Mouse (Mus musculus) heart, postnatal 36 days (tissue): ENCODE data around the gene Arsg. TPM values are rescaled to one million over a fixed set of nuclear protein-coding genes. Genes with fewer than 3 reads are reported as not detected.
"Not testable (repeated sequence)": the region's sequence is repeated elsewhere in the genome, so short reads cannot be mapped to it uniquely, and the experiment has no call there.

Source experiments
- DNase-seq, 2 experiments: peaks; one replicate each; pipeline ENCODE4 v3.0.0; 2021 to 2022
- intact Hi-C: fragments of 180-260 bp; cut with DNase I; formaldehyde crosslinking; loops from one replicate; pipeline ENCODE4 v1.15.1; 2025
- total RNA-seq, 2 experiments: library from RNA; stranded (reverse); gene quantifications; 2 replicates each; pipeline ENCODE4 v1.2.3; 2021

The Arsg gene
- total RNA-seq, 2 experiments from 2014 or later = 1.4 to 1.9 TPM

DNA sequence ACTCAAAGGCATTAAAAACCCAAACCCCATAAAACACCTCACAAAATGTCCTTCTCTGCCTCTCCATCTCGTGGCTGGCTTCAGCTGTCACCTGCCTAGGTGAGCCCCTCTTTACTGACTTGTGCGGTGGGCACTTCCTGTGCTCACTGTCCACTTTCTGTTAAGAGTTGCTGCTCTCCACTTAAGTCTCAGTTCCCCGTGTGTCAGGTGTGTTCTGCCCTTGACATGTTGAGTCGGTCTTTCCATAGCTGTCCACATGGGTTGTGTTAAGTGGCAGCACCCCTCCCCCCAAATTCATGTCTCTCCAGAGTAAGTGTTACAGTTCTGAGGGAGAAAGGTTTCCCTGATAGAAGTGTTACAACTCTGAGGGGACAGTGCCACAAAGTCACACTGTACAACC lies 18.7 kb downstream of the Arsg start:
- no peak for DNase-seq
- intact Hi-C loops = no loop called here

DNA sequence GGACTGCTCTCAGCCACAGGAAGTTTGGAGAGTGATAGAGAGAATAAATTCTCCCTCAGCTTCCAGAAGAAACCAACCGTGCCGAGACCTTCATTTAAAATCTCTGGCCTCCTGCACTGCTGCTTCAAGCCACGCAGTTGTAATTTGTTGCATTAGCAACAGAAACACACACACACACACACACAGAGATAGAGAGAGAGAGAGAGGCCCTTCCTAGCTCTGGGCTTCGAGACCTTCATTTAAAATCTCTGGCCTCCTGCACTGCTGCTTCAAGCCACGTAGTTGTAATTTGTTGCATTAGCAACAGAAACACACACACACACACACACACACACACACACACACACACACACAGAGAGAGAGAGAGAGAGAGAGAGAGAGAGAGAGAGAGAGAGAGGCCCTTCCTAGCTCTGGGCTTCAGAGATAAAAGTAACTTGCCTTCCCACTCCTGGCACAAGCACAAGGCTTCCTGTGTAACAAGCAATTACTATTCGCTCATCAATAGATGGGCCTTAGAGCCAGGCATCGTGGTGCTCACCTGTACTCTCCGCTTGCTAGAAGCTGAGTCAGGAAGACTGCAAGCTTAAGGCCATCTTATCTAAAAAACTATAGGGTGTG lies 19.8 kb downstream of the Arsg start:
- intact Hi-C loops, DNase-seq: not testable (repeated sequence)

DNA sequence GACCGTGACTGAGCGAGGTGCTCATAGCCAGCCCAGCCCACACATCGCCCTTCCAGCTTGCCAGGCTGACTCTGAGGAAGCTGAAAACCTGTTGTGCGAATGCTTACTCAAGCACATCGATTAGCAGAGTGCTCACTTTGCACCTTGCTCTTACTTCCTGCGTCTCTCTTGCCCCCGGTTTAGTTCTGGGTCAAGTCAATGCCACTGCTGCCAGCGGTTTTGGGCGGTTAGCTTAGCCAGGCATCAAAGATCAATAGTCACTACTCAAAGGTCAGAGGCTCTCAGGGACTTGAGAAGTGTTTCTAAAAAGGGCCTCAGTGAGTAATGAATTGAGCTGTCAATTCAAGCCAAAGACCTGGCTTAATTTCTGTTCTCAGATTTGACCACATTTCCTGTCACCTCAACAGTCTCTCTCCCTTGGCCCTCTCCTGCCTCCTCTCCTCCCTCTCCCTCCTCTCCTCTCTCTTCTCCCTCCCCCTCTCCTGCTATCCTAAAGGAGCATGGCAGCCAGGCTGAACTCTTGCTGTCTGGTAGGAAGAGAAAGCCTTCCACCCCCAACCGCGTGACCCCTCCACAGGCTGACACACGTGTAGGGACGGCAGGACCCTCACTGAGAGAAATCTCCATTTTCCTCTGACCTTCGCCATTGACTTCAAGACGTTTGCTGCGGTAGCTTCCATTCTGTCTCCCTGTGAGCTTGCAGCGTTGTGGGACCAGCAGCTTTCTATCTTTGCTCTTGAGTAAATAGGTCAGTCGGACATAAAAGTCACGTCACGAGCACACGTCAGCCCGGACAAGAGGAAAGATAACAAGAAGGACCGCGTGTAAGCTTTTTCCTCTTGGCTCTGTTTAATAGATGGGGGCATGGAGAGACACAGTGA lies 22.0 kb downstream of the Arsg start:
- DNase-seq = no peak

DNA sequence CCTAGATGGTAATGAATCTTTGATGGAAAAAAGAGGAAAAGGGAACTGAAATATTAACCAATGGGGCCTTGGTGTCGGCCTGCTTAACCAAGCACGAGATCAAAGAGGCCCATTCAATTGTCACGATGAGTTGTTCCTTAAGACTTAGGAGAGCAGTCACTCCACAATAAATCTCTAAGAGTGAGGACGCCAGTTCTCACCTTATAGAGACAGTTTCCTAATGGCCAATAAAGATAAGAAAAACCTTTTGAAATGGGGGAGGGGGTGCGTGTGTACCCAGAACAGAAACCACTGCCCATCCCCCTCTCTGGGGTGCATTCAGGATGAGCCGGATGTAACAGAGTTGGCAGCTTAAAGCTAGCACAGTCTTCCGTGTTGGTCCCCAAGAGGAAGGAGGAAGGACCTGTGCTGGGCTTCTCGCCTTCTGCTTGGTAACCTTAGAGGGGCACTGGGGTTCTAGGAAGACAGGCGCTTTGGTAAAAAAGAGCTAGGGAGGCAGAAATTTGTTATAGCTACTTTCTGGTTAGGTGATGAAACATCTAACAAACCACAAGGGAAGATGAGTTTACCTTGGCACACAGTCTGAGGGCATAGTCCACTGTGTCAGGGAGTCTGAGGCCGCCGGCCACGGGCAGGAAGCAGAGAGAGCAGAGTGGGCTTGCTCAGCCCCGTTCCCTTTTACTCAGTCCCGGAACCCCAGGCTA lies 22.7 kb downstream of the Arsg start:
- intact Hi-C loops = loop anchor here (2.0 to 5.0 kb wide), 2 partner anchors 21 to 61 kb away; no protein-coding TSS in a partner anchor
- no peak for DNase-seq

More for the DNA sequence above, 22.0 kb downstream of the Arsg start:
- intact Hi-C loops = loop anchor here (5.0 kb wide), 1 partner anchor 62 kb away; no protein-coding TSS in a partner anchor

DNA sequence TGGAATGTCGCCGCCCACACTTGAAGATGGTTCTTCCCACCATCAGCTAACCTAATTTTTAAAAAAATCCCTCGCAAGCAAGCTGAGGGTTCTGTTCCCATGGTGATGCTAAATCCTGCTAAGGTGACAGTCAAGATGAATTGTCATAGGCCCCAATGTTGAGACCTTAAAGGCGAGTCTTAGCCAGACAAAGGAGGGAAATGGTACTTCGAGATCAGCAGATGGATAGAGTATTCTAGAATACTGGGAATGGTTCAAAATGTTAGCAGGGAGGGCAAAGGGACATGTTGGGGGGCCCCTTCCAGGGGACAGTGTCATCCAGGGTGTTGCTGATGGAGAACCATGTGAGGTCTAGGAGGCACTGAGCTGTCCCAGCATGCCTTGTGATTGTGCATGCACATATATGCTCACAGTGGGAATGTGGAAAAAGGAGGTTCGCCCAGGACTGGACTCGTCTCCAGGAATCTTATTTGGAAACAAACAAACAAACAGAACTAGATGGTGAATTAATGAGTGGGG lies 23.4 kb downstream of the Arsg start:
- intact Hi-C loops = loop anchor here (2.0 to 5.0 kb wide), 2 partner anchors 22 to 61 kb away; no protein-coding TSS in a partner anchor

DNA sequence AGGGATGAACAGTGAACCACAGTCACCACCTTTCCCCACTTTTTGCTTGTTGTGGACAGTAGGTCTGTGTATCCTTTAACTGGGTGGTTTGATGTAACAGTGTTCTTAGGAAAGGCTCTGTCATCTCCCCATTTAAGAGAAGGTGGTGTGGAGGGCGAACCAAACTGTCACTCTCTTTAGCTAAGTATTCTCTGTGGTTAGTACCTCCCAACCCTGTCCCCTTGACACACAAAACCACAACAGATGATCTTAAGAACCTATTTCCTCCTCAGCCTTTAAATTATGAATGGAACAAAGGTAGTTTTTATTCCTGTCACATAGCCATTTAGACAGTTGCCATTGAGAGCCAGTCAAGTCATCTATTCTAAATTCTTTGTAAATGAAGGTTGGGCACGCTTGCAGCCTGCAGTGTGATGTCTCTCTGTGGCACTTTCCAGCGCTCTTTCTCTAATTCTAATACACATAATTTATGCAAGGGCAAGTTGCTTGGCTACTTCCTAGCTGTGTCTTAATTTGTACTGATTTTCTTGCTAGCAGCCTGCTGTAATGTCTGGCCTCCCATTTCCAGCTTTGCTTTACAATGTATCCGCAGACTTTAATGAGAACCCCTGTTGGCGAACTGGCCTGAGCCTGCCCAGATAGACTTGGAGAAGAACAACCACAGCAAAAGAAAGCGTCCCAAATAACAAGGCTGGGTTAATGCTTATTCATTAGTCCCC lies 24.0 kb downstream of the Arsg start:
- no peak for DNase-seq
- intact Hi-C loops = loop anchor here (2.0 to 5.0 kb wide), 2 partner anchors 22 to 60 kb away; no protein-coding TSS in a partner anchor

More for the DNA sequence above, 23.4 kb downstream of the Arsg start:
- DNase-seq = no peak

DNA sequence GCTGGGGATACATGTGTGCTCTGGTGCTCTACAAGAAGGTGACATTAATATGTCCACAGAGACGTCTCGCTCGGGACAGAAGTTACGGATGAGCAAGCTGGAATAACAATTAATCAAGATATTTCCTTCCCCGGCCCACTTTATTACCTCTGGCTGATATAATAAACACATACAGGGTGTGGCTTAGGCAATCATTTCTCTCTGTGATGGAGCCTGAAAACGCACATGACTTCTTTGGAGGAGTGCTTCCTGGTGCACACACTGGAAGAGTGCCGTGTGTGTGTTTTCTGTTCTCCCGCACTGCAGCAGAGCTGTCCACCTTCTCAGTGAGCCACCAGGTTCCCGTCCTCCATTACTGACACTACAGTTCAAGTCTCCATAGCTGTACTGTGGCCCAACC lies 24.8 kb downstream of the Arsg start:
- intact Hi-C loops = loop anchor here (2.0 to 5.0 kb wide), 3 partner anchors 23 to 71 kb away; no protein-coding TSS in a partner anchor
- no peak for DNase-seq

DNA sequence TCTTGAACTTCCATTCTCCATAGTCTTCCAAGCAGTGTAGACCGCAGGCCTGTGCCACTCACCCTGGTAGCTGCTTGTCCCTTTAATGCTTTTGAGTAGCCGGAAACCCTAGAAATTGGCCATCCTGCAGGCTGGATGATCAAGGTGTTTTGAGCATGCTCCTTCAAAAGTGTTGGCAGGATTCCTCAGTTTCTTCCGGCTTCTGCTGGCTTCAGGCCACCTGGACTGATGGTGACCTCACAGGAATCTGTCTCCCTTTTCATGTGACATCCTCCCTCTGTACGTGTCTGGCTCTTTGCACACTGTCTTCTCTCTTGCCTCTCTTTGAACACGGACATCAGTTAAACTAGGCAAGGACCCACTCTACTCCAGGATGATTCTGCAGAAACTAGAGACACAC lies 27.0 kb downstream of the Arsg start:
- DNase-seq = peak; percentile 24 to 33
- intact Hi-C loops = no loop called here

DNA sequence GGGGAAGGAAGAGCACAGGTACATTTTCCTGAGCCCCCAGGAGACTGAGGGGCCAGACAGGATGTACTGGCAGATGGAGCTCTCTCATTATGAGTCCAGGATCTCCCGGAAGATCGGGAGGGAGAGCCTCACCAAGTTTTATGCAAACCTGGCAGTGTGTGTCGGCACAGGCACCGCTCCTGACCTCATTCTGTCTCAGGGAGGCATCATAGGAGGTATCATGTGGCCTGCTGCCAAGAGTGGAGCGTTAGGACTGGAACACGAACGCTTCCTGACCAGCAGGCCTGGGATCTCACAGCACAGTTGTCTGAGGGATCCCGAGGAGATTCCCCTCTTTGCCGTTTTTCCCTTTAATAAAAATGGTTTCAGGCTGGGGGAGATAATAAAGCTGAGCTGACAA lies 31.8 kb downstream of the Arsg start:
- DNase-seq = peak; percentile 18 to 42
- intact Hi-C loops = no loop called here

DNA sequence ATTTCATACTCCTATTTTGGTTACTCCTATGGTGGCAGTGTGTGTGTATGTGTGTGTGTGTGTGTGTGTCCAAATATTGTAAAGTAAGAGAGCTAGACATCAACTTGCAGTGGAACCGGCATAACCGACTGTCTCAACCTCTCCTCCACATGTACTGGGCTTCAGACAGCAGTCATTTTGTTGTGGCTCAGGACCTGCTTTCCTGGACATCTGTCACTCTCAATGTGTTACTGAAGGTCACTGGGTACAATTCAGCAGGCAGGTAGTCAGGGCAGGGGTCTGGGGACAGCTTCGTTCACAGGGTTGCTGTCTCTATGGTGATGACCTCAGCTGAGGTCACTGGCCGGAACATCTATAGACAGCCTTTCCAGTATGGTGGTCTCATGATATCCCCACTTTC lies 32.6 kb downstream of the Arsg start:
- DNase-seq = no peak
- intact Hi-C loops = no loop called here

DNA sequence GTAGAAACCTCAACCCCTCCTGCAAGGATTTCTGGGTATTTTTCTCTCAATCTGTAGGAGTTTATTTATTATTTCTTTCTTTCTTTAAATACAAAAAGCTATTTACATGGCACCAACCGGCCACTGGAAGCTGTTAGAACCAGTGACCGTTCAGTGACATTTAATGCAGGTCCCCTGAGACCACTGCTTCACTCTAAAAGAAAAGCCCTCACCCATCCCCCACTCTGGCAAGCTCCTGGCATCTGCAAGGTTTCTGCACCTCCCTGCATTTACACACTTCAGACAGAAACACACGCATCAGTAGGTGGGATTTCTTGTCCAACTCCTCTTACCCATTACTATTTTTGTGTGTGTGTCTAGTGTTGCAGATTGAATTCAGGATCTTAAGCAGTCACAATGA lies 33.9 kb downstream of the Arsg start:
- intact Hi-C loops = no loop called here
- no peak for DNase-seq

DNA sequence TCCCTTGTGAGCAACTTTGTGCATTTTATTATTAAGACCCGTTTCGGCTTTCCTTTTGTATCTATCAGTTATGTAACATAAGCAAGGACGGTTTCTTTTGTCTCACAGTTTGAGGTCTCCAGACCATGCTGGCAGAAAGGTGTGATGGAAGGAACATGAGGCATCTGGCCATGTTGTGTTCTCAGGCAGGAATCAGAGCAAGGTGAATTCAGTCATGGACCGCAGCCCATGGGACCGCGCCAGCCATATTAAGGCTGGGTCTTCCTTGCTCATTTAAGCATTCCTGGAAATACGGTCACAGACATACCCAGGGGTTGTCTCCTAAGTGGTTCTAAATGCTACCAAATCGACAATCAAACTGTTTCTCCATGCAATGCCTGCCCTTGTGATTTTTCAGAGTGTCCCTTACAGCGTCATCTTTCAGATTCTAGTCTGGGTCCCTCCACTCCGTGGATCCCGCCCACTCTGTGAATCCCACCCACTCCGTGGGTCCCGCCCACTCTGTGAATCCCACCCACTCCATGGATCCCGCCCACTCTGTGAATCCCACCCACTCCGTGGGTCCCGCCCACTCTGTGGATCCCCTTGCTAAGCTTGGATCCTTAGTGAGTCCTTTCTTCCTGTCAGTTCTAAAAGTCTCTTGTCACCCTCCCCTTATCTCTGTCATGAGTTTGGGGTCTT lies 40.0 kb downstream of the Arsg start:
- DNase-seq = no peak
- intact Hi-C loops = no loop called here

DNA sequence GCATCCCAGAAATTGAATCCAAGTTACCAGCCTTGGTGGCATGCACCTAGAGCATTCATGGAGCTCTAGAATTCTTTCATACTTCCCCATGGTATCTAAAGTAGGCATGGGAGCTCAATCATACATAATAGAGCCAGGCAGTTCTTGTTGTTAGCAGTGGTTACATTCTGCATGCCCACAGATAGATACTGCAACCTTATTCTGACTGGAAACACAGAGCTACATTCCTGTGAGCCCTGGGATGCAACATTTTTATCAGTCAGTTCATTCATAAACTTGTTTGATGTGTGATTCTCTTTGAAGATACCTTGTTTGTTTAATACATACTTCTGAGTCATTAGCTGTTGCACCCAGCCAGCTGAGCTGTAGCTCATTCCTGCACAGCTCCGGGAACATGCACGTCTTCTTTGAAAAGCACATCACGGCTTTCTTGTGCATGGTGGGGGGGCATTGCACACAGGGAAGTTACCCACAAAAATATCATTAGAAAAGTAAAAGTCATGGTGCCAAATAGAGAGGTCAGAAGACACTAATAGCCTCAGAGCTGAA lies 41.0 kb downstream of the Arsg start:
- intact Hi-C loops = no loop called here

DNA sequence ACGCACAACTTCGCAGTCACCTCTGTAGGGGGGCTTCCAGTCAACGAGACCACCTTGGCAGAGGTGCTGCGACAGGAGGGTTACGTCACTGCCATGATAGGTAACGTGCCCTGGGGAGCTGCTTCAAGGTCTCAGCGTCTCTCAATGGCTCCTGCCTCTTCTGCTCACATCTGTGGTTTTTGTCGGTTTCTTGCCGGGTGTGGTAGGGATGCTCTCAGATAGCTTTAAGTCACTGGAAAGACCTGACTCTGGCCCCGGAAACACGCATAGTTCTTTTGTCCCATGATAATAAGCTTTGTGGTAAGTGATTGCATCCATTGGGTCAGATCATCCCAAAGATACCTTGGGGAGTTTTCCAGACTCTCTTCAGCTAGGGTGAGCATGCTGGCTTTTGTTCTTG lies 44.2 kb downstream of the Arsg start:
- DNase-seq = no peak
- intact Hi-C loops = no loop called here

More for the DNA sequence above, 41.0 kb downstream of the Arsg start:
- no peak for DNase-seq

DNA sequence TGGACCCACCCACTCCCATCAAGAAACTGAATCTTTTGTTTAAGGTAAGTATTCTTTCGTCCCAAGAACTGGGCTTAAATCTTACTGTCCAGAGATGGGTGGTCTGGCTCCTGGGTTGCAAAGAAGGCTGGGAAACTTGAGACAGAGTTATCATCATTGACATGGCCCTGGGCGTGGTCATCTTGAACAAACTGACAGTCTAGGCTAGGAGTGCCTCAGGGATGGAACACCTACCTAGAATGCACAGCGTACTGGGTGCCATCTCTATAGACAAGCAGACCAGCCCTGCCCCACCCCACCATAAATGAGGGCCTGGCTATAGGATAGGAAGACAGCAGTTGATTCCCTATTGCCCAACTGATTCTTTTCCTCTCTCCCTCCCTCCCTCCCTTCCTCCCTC lies 44.6 kb downstream of the Arsg start:
- DNase-seq = no peak
- intact Hi-C loops = no loop called here

DNA sequence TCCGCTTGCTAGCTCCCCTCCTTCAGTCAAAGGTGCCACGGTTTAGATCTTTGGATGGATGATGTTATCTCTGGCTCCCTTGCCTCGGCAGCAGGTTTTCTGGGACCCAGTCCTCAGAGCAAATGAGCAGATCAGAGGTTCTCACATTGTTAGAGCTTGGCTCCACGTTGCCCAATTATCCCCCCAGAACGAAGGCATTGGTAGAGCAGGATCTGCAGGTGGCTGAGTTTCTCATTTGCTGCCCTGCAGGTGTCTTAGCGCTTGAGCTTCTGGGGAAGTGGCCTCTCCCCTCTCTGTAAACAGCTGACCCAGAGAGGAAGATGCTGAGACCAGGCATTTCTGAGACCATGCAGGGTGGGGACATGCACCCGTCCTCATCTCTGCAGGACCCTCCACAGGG lies 47.8 kb downstream of the Arsg start:
- no peak for DNase-seq
- intact Hi-C loops = no loop called here

DNA sequence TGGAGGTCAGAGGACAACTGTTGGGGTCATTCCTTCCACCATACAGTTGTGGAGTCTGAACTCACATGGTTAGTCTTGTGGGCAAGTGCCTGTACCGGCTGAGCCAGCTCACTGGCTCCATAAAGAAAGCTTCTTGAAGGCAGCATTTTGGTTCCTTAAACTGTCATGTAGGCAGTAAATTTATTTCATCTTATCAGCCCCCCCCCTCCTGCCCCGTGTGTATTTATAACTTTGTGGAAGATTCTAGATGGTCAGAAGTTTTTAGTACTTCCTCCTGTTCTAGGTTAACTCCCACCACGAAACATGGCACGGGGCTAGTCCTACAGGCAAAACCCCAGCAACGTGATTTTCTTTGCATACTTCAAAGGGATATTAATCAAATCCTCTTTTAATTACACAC lies 51.7 kb downstream of the Arsg start:
- intact Hi-C loops = no loop called here
- no peak for DNase-seq

DNA sequence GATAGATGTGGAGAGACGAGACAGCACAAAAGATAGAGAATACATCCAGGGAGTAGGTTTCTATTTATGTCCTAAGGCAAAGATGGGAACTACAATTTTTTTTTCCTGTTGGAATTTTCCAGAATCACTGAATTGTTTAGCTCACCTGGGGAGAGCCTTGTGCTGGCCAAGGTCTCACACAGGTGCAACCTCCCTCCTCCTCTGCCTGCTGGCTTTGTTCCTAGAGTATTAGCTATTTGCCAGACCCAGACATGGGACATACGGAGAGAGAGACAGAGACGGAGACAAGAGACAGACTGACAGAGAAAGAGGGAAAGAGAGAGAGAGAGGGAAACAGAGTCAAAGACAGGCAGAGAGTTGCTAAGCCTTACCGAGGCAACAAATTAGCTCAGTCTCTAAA lies 52.4 kb downstream of the Arsg start:
- intact Hi-C loops = no loop called here
- no peak for DNase-seq

DNA sequence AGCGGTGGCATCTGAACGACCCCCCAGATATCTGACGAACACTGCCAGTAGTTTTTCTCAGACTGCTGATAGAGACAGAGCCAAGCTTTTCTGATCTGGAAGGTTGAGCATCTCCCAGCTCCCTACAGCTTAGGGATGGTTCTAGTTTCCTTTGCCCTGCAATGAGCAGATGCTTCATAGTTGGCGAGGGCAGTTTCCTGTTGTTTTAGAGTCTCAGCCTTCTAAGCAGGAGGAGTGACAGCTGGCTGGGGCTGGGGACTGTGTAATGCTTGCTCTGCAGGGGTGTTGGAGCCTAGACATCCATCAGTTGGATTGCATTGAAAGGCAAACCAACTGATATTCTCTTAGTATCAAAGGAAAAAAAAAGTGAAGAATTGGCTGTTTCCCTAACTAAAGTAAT lies 56.9 kb downstream of the Arsg start:
- DNase-seq = no peak
- intact Hi-C loops = no loop called here
